Mouse (Mus musculus) spleen, adult 2 months (tissue): ENCODE measurements around the gene Raver2.

ENCODE experiments used
- CTCF ChIP-seq: fragments of 200-500 bp; IDR thresholded peaks from 2 replicates; pipeline ENCODE4 v1.5.1; 2011; ENCODE audit warnings: mild to moderate bottlenecking, inconsistent platforms; ENCODE audit not compliant: insufficient read depth, insufficient read length, insufficient replicate concordance; ENCODE audit errors: extremely low read depth
- POLR2A ChIP-seq: fragments of 200-500 bp; IDR thresholded peaks from 2 replicates; pipeline ENCODE4 v1.6.1; 2011; ENCODE audit warnings: low read depth, low read length, inconsistent platforms

- TF ChIP-seq CTCF (no peak), POLR2A (no peak)
These were observed 40.9 kb upstream of the Raver2 start for GRCm38 (mm10) chr4:101027852-101028411.
